Mouse (Mus musculus): Measurements from ENCODE around the gene Dazap1. TPM values are rescaled to one million over a fixed set of nuclear protein-coding genes. Genes with fewer than 3 reads are reported as not detected.

Dazap1 gene
- polyA plus RNA-seq, 1 experiment from 2014 or later = 42.3 TPM

GRCm38 (mm10) chr10:80304458-80304857 is 43.2 kb downstream of the Dazap1 start:
- Histone ChIP-seq H3K4me2 (ENCODE audit: low read depth, low read length) (no peak overlapping the region), H3K9me3 (ENCODE audit: control insufficient read depth, low read length) (no peaks in the 10 kb centered on the region), H3K27me3 (replicated peaks; ENCODE audit: control insufficient read depth, insufficient read depth, low read length) (peaks cover 50% of the 10 kb centered on the region), H3K9ac (ENCODE audit: low read depth, low read length) (0 out of 2 replicates have a peak overlapping the region, but pooled peaks have one; percentile 5), H3K27ac (replicated peaks; ENCODE audit: low read depth, low read length) (no peak overlapping the region), H3K4me3 (ENCODE audit: low read depth, low read length) (no peak overlapping the region), H3K4me1 (ENCODE audit: control insufficient read depth, insufficient read depth, low read length) (no peaks in the 10 kb centered on the region), H3K36me3 (ENCODE audit: control insufficient read depth, insufficient read depth, low read length) (peaks cover 26% of the 10 kb centered on the region; the same call in 1 of the 2 replicates)
- ATAC-seq (ENCODE audit: low read depth) (no peak), DNase-seq (ENCODE audit: low spot score) (no peak)
- 27% methylated on average over 10 of the region's 12 CpGs for WGBS

- Histone ChIP-seq H3K4me2 (ENCODE audit: low read depth, low read length) (no peak overlapping the region), H3K9me3 (ENCODE audit: control insufficient read depth, low read length) (no peaks in the 10 kb centered on the region), H3K9ac (ENCODE audit: low read depth, low read length) (0 out of 2 replicates have a peak overlapping the region, but pooled peaks have one; percentile 5), H3K27ac (replicated peaks; ENCODE audit: low read depth, low read length) (no peak overlapping the region), H3K4me1 (ENCODE audit: control insufficient read depth, insufficient read depth, low read length) (no peaks in the 10 kb centered on the region), H3K36me3 (ENCODE audit: control insufficient read depth, insufficient read depth, low read length) (peaks cover 28% of the 10 kb centered on the region; the same call in 1 of the 2 replicates), H3K27me3 (replicated peaks; ENCODE audit: control insufficient read depth, insufficient read depth, low read length) (peaks cover 46% of the 10 kb centered on the region), H3K4me3 (ENCODE audit: low read depth, low read length) (no peak overlapping the region)
- 14% methylated on average over 25 of the region's 25 CpGs for WGBS
- DNase-seq (ENCODE audit: low spot score) (no peak), ATAC-seq (ENCODE audit: low read depth) (no peak)
These were observed 43.6 kb downstream of the Dazap1 start for GRCm38 (mm10) chr10:80304862-80305261.

- no peak overlapping the region for H3K27ac ChIP-seq (replicated peaks; ENCODE audit: low read depth, low read length)
- 84% methylated on average over 15 of the region's 16 CpGs for WGBS
- no peak for DNase-seq (ENCODE audit: low spot score)
- no peaks in the 10 kb centered on the region for H3K4me1 ChIP-seq (ENCODE audit: control insufficient read depth, insufficient read depth, low read length)
- no peak overlapping the region for H3K4me2 ChIP-seq (ENCODE audit: low read depth, low read length)
- H3K9ac ChIP-seq (ENCODE audit: low read depth, low read length) = no peak overlapping the region
- no peak overlapping the region for H3K4me3 ChIP-seq (ENCODE audit: low read depth, low read length)
- ATAC-seq (ENCODE audit: low read depth) = no peak
- no peaks in the 10 kb centered on the region for H3K9me3 ChIP-seq (ENCODE audit: control insufficient read depth, low read length)
- H3K36me3 ChIP-seq (ENCODE audit: control insufficient read depth, insufficient read depth, low read length) = peaks cover 28% of the 10 kb centered on the region; the same call in 1 of the 2 replicates
- peaks cover 65% of the 10 kb centered on the region for H3K27me3 ChIP-seq (replicated peaks; ENCODE audit: control insufficient read depth, insufficient read depth, low read length)
These were observed 50.3 kb downstream of the Dazap1 start for GRCm38 (mm10) chr10:80311560-80311959.

DNA sequence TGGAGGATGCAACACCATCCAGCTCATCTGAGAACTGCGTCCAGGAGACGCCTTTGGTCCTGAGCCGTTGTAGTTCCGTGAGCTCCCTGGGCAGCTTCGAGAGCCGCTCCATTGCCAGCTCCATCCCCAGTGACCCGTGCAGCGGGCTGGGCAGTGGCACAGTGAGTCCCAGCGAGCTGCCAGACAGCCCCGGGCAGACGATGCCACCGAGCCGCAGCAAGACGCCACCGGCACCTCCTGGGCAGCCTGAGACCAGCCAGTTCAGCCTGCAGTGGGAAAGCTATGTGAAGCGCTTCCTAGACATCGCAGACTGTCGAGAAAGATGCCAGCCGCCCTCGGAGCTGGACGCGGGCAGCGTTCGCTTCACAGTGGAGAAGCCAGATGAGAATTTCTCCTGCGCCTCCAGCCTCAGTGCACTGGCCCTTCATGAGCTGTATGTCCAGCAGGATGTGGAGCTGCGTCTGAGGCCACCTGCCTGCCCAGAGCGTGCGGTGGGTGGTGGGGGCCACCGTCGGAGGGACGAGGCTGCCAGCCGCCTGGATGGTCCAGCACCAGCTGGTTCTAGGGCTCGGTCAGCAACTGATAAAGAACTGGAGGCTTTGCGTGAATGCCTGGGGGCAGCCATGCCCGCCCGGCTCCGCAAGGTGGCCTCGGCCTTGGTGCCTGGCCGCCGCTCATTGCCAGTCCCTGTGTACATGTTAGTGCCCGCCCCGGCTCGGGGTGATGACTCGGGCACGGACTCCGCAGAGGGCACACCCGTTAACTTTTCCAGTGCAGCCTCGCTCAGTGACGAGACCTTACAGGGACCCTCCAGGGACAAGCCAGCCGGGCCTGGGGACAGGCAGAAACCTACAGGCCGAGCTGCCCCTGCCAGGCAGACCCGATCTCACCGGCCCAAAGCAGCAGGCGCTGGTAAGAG is 51.6 kb downstream of the Dazap1 start:
- peaks cover 24% of the 10 kb centered on the region; the same call in 1 of the 2 replicates for H3K36me3 ChIP-seq (ENCODE audit: control insufficient read depth, insufficient read depth, low read length)

DNA sequence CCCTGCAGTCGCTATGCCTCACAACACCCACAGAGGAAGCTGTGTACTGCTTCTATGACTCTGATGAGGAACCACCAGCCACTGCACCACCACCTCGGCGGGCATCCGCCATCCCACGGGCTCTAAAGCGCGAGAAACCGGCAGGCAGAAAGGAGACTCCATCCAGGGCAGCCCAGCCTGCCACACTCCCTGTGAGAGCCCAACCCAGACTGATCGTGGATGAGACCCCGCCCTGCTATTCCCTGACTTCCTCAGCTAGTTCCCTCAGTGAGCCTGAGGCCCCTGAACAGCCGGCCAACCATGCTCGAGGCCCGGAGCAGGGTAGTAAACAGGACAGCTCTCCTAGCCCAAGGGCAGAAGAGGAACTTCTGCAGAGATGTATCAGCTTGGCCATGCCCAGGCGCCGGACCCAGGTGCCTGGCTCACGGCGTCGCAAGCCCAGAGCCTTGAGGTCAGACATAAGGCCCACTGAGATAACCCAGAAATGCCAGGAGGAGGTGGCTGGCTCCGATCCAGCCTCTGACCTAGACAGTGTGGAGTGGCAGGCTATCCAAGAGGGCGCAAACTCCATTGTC is 52.4 kb downstream of the Dazap1 start:
- no peak for DNase-seq (ENCODE audit: low spot score)
- Histone ChIP-seq H3K4me2 (ENCODE audit: low read depth, low read length) (no peak overlapping the region), H3K27ac (replicated peaks; ENCODE audit: low read depth, low read length) (no peak overlapping the region), H3K4me1 (ENCODE audit: control insufficient read depth, insufficient read depth, low read length) (no peaks in the 10 kb centered on the region), H3K36me3 (ENCODE audit: control insufficient read depth, insufficient read depth, low read length) (peaks cover 21% of the 10 kb centered on the region; the same call in 1 of the 2 replicates), H3K27me3 (replicated peaks; ENCODE audit: control insufficient read depth, insufficient read depth, low read length) (peaks cover 73% of the 10 kb centered on the region), H3K4me3 (ENCODE audit: low read depth, low read length) (no peak overlapping the region), H3K9me3 (ENCODE audit: control insufficient read depth, low read length) (no peaks in the 10 kb centered on the region), H3K9ac (ENCODE audit: low read depth, low read length) (0 out of 2 replicates have a peak overlapping the region, but pooled peaks have one; percentile 6)
- no peak for ATAC-seq (ENCODE audit: low read depth)
- WGBS = 45% methylated on average over 13 of the region's 20 CpGs

More for the DNA sequence above, 51.6 kb downstream of the Dazap1 start:
- DNase-seq (ENCODE audit: low spot score) = no peak
- H3K27me3 ChIP-seq (replicated peaks; ENCODE audit: control insufficient read depth, insufficient read depth, low read length) = peaks cover 73% of the 10 kb centered on the region
- H3K4me1 ChIP-seq (ENCODE audit: control insufficient read depth, insufficient read depth, low read length) = no peaks in the 10 kb centered on the region
- H3K4me3 ChIP-seq (ENCODE audit: low read depth, low read length) = no peak overlapping the region
- no peaks in the 10 kb centered on the region for H3K9me3 ChIP-seq (ENCODE audit: control insufficient read depth, low read length)
- 0 out of 2 replicates have a peak overlapping the region, but pooled peaks have one; percentile 11 for H3K9ac ChIP-seq (ENCODE audit: low read depth, low read length)
- no peak overlapping the region for H3K4me2 ChIP-seq (ENCODE audit: low read depth, low read length)
- WGBS = 62% methylated on average over 51 of the region's 54 CpGs
- no peak overlapping the region for H3K27ac ChIP-seq (replicated peaks; ENCODE audit: low read depth, low read length)
- no peak for ATAC-seq (ENCODE audit: low read depth)

GRCm38 (mm10) chr10:80314494-80315001 is 53.3 kb downstream of the Dazap1 start:
- ATAC-seq (ENCODE audit: low read depth) = no peak
- Histone ChIP-seq H3K4me3 (ENCODE audit: low read depth, low read length) (no peak overlapping the region), H3K27me3 (replicated peaks; ENCODE audit: control insufficient read depth, insufficient read depth, low read length) (peaks cover 67% of the 10 kb centered on the region), H3K36me3 (ENCODE audit: control insufficient read depth, insufficient read depth, low read length) (peaks cover 17% of the 10 kb centered on the region; the same call in 1 of the 2 replicates), H3K9me3 (ENCODE audit: control insufficient read depth, low read length) (no peaks in the 10 kb centered on the region), H3K9ac (ENCODE audit: low read depth, low read length) (0 out of 2 replicates have a peak overlapping the region, but pooled peaks have one; percentile 6), H3K4me2 (ENCODE audit: low read depth, low read length) (no peak overlapping the region), H3K4me1 (ENCODE audit: control insufficient read depth, insufficient read depth, low read length) (peaks cover 2% of the 10 kb centered on the region; the same call in 1 of the 2 replicates), H3K27ac (replicated peaks; ENCODE audit: low read depth, low read length) (no peak overlapping the region)
- no peak for DNase-seq (ENCODE audit: low spot score)
- 56% methylated on average over 15 of the region's 16 CpGs for WGBS

DNA sequence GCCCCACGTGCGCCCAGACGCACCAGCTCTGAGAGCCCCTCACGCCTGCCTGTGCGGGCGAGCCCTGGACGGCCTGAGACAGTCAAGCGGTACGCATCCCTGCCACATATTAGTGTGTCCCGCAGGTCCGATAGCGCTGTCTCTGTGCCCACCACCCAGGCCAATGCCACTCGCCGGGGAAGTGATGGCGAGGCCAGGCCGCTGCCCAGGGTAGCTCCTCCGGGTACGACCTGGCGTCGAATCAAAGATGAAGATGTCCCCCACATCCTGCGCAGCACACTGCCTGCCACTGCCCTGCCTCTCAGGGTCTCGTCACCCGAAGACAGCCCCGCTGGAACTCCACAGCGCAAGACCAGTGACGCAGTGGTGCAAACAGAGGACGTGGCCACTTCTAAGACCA is 54.0 kb downstream of the Dazap1 start:
- 58% methylated on average over 21 of the region's 27 CpGs for WGBS
- Histone ChIP-seq H3K27me3 (replicated peaks; ENCODE audit: control insufficient read depth, insufficient read depth, low read length) (peaks cover 67% of the 10 kb centered on the region), H3K4me3 (ENCODE audit: low read depth, low read length) (no peak overlapping the region), H3K9ac (ENCODE audit: low read depth, low read length) (no peak overlapping the region), H3K36me3 (ENCODE audit: control insufficient read depth, insufficient read depth, low read length) (peaks cover 16% of the 10 kb centered on the region; the same call in 1 of the 2 replicates), H3K4me2 (ENCODE audit: low read depth, low read length) (no peak overlapping the region), H3K27ac (replicated peaks; ENCODE audit: low read depth, low read length) (no peak overlapping the region), H3K4me1 (ENCODE audit: control insufficient read depth, insufficient read depth, low read length) (peaks cover 3% of the 10 kb centered on the region; the same call in 1 of the 2 replicates), H3K9me3 (ENCODE audit: control insufficient read depth, low read length) (no peaks in the 10 kb centered on the region)
- ATAC-seq (ENCODE audit: low read depth) (no peak), DNase-seq (ENCODE audit: low spot score) (no peak)

DNA sequence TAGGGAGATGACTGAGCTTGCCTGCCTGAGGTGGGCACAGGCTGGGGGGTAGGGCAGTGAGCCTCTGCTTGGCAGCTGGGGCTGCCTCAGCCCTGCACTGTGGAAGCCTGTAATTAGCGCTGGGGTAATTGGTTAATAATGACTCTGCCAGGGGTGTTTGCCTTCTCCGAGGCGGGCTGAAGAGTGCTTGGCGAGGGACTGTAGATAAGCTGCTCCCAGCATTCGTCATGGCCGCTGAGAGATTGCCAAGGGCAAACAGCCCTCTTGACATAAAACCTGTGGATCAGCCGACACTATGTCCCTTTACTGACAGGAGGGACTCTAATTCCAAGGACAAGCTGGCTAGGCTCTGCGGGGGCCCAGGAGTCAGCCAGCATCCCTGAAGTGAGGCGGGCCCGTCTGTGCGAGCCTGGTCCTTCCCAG is 55.1 kb downstream of the Dazap1 start:
- H3K4me3 ChIP-seq (ENCODE audit: low read depth, low read length) = no peak overlapping the region
- ATAC-seq (ENCODE audit: low read depth) (no peak), DNase-seq (ENCODE audit: low spot score) (no peak)
- peaks cover 60% of the 10 kb centered on the region for H3K27me3 ChIP-seq (replicated peaks; ENCODE audit: control insufficient read depth, insufficient read depth, low read length)
- H3K9me3 ChIP-seq (ENCODE audit: control insufficient read depth, low read length) = no peaks in the 10 kb centered on the region
- no peak overlapping the region for H3K27ac ChIP-seq (replicated peaks; ENCODE audit: low read depth, low read length)
- no peak overlapping the region for H3K9ac ChIP-seq (ENCODE audit: low read depth, low read length)
- peaks cover 3% of the 10 kb centered on the region; the same call in 1 of the 2 replicates for H3K4me1 ChIP-seq (ENCODE audit: control insufficient read depth, insufficient read depth, low read length)
- H3K4me2 ChIP-seq (ENCODE audit: low read depth, low read length) = no peak overlapping the region
- H3K36me3 ChIP-seq (ENCODE audit: control insufficient read depth, insufficient read depth, low read length) = peaks cover 15% of the 10 kb centered on the region; the same call in 1 of the 2 replicates
- 31% methylated on average over 11 of the region's 11 CpGs for WGBS

All from embryonic facial prominence, embryonic 14.5 days (tissue).